24 mouse cellular contexts compared by ENCODE assay signal in genomic region chr13:97308431-97308830, GRCm38 (mm10).
DNase-seq lines count a peak whose midpoint lies in the region; ATAC-seq and TF ChIP-seq lines count a peak whose summit lies in the region.
"Had no signal": no experiment of that assay in that cellular context is flagged by ENCODE, and none has a peak within 500 bp of the region (broad histone marks: within the 10 kb centered on the region; RNA-seq: fewer than 3 reads in every experiment).

No protein-coding gene starts in this region.

- 100% methylated on average over 2 of the region's 2 CpGs for WGBS in kidney, embryonic 14.5 days

- in situ Hi-C loops in ES-E14 (cut with MboI; ENCODE audit: low sequenced_read_pairs in 2 of 2, unreplicated experiment in 2 of 2): no loop called here

- no peak overlapping the region for H3K9ac ChIP-seq in ES-E14 (ENCODE audit: insufficient read depth, low read depth, low read length, poor library complexity, severe bottlenecking)
- H3K9ac ChIP-seq in kidney, embryonic 14.5 days (ENCODE audit: low read depth, low read length): no peak overlapping the region

- no peak overlapping the region for H3K4me3 ChIP-seq in ES-E14 (ENCODE audit: insufficient read depth in 1 of 2, low read depth in 1 of 2, low read length in 2 of 2, poor library complexity in 1 of 2, severe bottlenecking in 1 of 2)
- H3K4me3 ChIP-seq in kidney, embryonic 14.5 days (ENCODE audit: low read length): no peak overlapping the region

- H3K9me3 ChIP-seq in ES-E14 (ENCODE audit: control insufficient read depth, insufficient read depth, low read depth, low read length): no peaks in the 10 kb centered on the region
- H3K9me3 ChIP-seq in kidney, embryonic 14.5 days (ENCODE audit: control insufficient read depth, low read length): no peaks in the 10 kb centered on the region
- H3K9me3 ChIP-seq: G1E had no signal

- no peak overlapping the region for H3K4me2 ChIP-seq in kidney, embryonic 14.5 days (replicated peaks; ENCODE audit: low read depth, low read length)

- DNase-seq in ES-E14 (ENCODE audit: low read depth, low spot score): no peak
- peak; percentile 76 for DNase-seq in R1 (ENCODE audit: low read depth, low spot score)
- peak; percentile 50 for DNase-seq in ZHBTc4 (ENCODE audit: low read depth, low spot score)
- DNase-seq in right cerebral cortex, postnatal 10 days (ENCODE audit: low spot score in 2 of 2): no peak
- DNase-seq in cerebellum, adult 11 months: no peak
- DNase-seq: adrenal gland, adult 2 months; adrenal gland, adult 8-10 months; adrenal gland, postnatal 10 days; adrenal gland, postnatal 14 days; adrenal gland, postnatal 25 days; adrenal gland, postnatal 36 days; B cell, adult 2 months; cerebellum, adult 11-12 months; cerebellum, adult 18-20 months; cerebellum, adult 2 months; cerebellum, adult 8-10 months; cerebellum, adult 9-10 months; cerebellum, adult 9-11 months had no signal

- H3K4me1 ChIP-seq in ES-E14 (ENCODE audit: control insufficient read depth in 2 of 2, insufficient read depth in 2 of 2, low read length in 2 of 2, poor library complexity in 1 of 2): peaks cover 2 to 8% of the 10 kb centered on the region in 2 experiments; a peak in 1 of 4 replicates
- peaks cover 33% of the 10 kb centered on the region; the same call in 1 of the 2 replicates for H3K4me1 ChIP-seq in kidney, embryonic 14.5 days (ENCODE audit: control insufficient read depth, insufficient read depth, low read length)

- H3K36me3 ChIP-seq in ES-E14 (ENCODE audit: control insufficient read depth, insufficient read depth, low read length, poor library complexity, severe bottlenecking): no peaks in the 10 kb centered on the region
- no peaks in the 10 kb centered on the region for H3K36me3 ChIP-seq in kidney, embryonic 14.5 days (ENCODE audit: control insufficient read depth, insufficient read depth, low read length)
- H3K36me3 ChIP-seq: G1E had no signal

- no peaks in the 10 kb centered on the region for H3K27me3 ChIP-seq in kidney, embryonic 14.5 days (ENCODE audit: control insufficient read depth, insufficient read depth, low read length)
- H3K27me3 ChIP-seq: CH12.LX, Patski had no signal

- no peak for ATAC-seq in kidney, embryonic 14.5 days (ENCODE audit: low FRiP score, low TSS enrichment)
- ATAC-seq: activated CD4-positive, CD25-positive, alpha-beta regulatory T cell, adult 4 months; CD4-positive, CD25-positive, alpha-beta regulatory T cell, adult 4 months; Patski had no signal

- H3K27ac ChIP-seq in ES-E14 (ENCODE audit: insufficient read depth, low read depth, low read length, poor library complexity, severe bottlenecking): no peak overlapping the region
- H3K27ac ChIP-seq in kidney, embryonic 14.5 days (ENCODE audit: low read depth, low read length): no peak overlapping the region

TF ChIP-seq in ES-E14, 5 proteins besides CTCF, POLR2A, EP300 and RAD21:
- TF ChIP-seq CHD2 (IDR thresholded peaks at IDR 0.05; ENCODE audit: low read depth, low read length): peak; percentile 62; the same call in 1 of the 2 replicates
- no peak for TF ChIP-seq ZC3H11A (IDR thresholded peaks at IDR 0.05; ENCODE audit: borderline replicate concordance, low read depth, low read length)

Comparison
In these comparisons a context has a peak if more than half of its experiments do, and no peak if none do; other contexts are left out.
1. DNase-seq: peak in R1 (single experiment) and ZHBTc4 (single experiment); none in ES-E14 (single experiment), right cerebral cortex, postnatal 10 days (0 of 2) and cerebellum, adult 11 months (single experiment).